Mouse (Mus musculus) kidney, postnatal 14 days (tissue): ENCODE data around the gene Gm10058.
"Not testable (repeated sequence)": the region's sequence is repeated elsewhere in the genome, so short reads cannot be mapped to it uniquely, and the experiment has no call there.

Experiments
- DNase-seq: peaks from one replicate; pipeline ENCODE4 v3.0.0; 2022; ENCODE audit warnings: mixed read lengths

Gm10058 gene

DNA sequence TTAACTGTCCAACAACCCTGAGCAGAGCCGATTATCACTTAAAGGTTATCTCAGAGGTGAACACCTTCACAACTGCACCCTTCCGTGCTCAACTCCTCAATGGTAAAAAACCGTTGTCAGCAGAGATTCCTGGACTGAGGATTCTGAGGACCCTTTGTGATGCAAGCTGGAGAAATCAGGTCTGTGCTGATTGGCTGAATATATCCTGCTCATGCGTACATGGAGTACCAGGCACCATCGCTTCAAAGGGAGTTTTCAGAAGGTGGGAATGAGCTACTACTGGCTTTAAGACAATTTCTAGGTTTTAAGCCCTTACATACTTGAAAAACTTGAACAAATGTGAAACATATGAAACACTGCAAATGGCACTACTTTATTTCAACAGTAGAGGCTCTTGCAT lies at the start of gene Gm10058:
Gm10058 (minus strand) TSS at position 101 of the 400 bp plus-strand sequence.
- not testable (repeated sequence) for DNase-seq
